Mouse (Mus musculus) adrenal gland, adult 18-20 months (tissue): ENCODE data around the gene Med26. TPM values are rescaled to one million over a fixed set of nuclear protein-coding genes. Genes with fewer than 3 reads are reported as not detected.

Source experiments
- DNase-seq, 2 experiments: peaks; one replicate each; pipeline ENCODE4 v3.0.0; 2021 to 2022; ENCODE audit warnings: low spot score in 2 of 2
- microRNA-seq, 2 experiments: library from miRNA; unstranded; fragments of <30 nt; microRNA quantifications; one replicate each; pipeline ENCODE4 v1.2.0; 2021; ENCODE audit warnings: borderline number of aligned reads in 2 of 2
- total RNA-seq, 2 experiments: library from RNA; stranded (reverse); gene quantifications; 1 replicate in 1 of 2; 2 replicates in 1 of 2; pipeline ENCODE4 v1.2.3; 2021

The Med26 gene
- total RNA-seq, 2 experiments from 2014 or later, result 9.2 to 10.3 TPM

DNA sequence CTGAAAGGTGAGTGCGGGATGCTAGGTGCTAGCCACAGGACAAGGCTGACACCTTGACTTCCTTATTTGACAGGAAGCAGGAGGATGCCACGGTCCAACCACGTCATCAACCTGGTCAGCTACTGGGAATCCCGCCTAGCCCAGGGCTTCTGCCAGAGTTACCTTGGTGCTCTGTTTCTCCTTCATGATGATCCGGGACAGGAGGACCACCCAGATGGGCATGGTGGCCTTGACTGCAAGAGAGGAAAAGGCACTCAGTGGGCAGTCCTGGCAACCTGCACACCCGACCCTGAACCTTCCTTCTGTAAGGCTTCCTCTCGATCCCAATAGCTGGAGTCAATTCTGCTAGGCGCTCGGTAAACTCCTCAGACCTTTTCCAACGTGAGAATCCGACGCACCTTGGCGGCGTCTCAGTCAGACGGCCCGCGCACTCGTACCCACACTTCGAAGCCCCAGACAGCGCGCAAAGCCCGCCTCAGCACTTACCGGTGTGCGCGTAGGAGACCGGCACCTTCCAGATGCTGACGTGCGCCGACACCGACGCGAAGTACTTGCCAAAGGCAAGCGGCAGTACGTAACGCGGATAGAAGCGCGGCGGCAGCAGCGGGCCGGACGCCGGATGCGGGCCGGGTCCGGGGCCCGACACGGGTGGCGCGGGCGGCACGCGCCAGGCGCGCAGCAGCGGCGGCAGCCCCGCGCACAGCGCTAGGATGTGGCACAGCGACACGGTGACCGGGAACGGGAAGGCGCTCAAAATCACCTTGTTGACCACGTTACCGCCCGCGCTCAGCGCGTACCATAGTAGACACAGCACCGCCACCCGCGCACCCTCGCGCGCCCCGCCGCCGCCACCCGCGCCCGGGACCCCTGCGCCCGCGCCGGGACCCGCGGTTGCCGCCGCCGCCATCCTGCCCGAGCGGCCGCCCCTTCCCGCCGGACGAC is 56.1 kb downstream of the Med26 start, which contains the start of gene Slc35e1:
Gene Slc35e1, minus strand, starts transcription at position 935 of the 942 bp plus-strand sequence.
- DNase-seq, result no peak

- DNase-seq, result no peak
Observed at GRCm38 (mm10) chr8:72491017-72491416, 57.1 kb downstream of the Med26 start.

DNA sequence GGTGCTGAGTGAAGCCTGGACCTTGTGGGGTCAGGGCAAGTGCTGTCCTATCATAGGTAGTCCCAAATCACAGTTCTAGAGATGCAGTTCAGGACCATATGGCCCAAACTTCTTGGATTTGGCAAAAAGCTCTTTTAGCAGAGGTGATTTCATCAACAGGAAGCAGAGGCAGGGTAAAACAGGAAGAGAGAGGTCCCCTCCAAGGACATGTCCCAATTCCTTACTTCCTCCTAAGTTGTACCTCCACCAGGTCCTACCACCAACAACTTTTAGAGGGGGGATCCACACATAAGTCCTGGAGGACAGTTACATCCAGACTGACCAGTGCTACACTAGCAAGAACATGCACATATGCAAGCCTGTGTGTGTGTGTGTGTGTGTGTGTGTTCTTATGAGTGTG is 61.1 kb downstream of the Med26 start:
- no peak for DNase-seq

DNA sequence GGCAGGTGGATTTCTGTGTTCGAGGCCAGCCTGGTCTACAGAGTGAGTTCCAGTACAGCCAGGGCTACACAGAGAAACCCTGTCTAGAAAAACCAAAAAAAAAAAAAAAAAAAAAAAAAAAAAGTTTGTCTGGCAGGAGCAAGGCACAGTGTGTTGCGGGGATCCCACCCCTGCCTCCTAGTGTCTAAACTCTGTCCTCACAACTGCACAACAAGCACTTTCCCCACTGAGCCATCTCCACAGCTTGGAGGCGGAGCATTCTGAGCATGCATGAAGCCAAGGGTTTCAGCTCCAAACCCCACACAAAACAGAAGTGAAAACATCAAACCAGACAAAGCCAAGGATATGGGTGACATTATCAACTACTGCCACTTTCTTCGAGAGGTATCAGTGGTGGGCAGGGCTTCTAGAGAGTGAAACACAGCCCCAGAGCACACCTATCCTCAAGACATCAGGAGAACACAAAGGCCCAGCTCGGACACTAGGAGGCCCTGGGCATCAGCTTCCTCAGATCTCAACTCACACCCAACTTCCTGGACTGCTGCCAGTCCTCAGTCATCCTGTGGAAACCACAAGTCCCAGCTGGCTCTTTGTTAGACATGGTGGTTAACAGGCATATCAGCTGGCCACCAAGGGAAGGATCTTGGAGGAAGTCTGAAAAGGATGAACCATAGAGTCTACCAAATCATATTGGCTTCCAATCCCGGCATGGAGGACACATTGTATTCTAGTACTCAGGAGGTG is 62.4 kb downstream of the Med26 start:
- DNase-seq, result no peak

DNA sequence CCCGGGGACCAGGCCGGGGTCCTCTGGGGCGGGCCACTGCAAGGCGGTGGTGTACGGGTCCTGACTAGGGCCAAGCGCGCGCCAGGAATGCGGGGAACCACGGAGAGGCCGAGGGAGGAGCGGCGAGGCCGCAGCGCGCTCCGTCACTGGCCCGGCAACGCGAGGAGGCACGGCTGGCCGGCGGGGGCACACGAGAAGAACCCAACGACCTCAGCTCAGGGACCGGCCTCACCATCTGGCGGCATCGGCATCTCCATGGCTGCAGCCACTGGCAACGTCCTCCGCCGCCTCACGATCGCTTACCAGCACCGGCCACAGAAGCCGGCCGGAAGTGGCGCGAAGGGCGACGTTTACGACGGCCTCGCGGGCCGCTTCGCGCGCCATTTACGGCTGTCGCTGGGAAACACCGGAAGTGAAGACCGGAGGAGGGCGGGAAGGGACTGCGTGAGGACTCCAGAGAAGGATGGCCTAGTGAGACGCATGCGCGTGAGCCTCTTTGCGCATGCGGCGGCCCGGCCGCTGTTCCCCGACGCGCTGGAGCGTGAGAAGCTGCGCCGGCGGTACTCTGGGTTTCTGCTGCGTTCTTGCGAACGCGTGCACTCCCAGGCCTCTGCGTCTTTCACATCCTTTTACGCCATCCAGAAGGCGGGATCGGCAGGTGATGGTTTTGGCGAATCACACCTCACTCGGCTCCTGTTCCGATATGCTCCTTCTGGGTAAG is 73.1 kb downstream of the Med26 start, which contains the start of gene Cherp:
Gene Cherp, minus strand, starts transcription at position 401 of the 721 bp plus-strand sequence.
- DNase-seq, result peak; percentile 93 to 94

DNA sequence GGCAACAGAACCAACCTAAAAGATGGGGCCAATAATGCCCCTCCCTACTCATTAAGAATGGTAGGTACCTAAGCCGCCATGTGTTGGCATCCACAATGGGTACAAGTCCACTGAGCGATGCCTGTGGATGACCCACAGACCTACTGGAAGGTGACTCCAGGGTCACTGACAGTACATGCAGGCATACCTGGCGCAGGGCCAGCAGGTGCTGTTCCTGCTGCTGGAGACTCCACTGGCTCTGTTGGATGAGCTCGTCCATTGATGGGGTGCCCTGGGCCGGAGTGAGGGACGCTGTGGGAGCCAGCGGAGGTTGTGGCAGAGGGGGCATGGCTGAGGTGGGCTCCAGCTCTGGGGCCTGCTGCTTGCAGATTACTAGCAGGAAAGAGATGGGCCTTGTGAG is 77.4 kb downstream of the Med26 start:
- no peak for DNase-seq

DNA sequence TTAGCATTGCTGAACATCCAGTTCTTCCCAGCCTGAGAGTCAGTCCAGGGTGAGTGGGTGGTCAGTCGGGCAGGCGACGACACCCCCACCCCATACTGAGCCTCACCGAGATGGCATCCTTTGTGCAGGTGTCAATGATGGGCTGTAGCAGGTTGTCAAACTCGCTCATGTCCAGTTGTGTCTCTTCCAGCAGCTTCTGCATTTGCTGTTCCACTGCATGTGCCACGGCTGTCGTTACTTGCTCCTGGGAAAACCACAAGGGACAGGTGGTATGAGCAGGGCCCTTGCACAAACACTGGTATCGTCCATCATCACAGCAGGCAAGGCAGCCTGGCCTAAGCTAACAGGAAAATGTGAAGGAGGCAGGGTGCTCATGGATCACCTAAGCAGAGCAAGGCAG is 78.1 kb downstream of the Med26 start:
- DNase-seq, result no peak

- DNase-seq, result no peak
Observed at GRCm38 (mm10) chr8:72469243-72469642, 78.8 kb downstream of the Med26 start.

GRCm38 (mm10) chr8:72464211-72464610 is 83.9 kb downstream of the Med26 start:
- no peak for DNase-seq

DNA sequence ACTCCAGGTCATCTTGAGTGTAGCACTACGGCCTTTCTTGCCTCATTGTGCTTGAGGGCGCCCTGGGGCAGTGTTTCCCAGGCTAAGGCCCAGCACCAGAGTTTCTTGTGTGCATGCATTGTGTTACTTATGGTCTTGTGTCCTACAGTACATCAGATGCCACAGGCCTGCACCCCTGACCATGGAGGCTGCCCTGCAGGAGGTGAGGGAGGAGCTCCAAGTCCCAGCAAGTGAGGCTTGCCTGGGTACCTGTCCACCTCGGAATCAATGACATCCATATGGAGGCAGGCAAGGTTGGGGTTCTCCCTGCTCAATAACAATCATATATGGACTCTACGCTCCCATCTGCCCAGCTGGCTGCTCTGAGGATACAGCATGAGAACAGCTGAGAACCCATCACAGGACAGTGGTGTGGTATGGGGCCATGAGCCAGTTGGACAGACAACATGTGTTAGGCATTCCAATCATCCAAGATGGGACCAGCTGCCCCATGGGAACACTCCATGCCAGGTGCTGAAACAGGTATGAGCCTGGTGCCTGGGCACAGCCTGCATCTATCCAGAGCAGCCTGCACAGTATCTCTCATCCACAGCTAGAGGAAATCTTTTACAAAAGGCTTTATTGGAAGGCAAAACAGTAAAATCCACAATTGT is 88.1 kb downstream of the Med26 start:
- no peak for DNase-seq

- DNase-seq, result no peak
Observed at GRCm38 (mm10) chr8:72458457-72458856, 89.6 kb downstream of the Med26 start.

DNA sequence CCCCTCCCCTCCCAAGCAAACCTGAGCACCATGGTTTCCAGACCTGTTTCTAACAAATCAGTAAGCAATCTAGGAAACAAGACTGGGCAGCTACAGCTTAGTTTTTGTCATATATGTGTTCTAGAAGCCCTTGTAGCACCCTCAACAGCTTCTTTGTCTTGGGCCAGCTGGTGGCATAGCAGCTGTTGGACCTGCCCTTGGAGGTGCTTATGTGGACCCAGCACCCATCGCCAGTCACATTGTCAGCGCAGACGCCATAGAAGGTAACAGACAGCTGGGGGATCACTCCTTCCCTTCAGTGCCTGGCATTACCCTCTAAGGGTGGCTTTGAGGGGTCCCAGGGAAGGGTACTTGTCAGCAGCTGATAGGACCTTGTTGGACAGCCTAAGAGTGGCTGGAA is 90.3 kb downstream of the Med26 start:
- no peak for DNase-seq

- DNase-seq, result no peak
Observed at GRCm38 (mm10) chr8:72455317-72455716, 92.8 kb downstream of the Med26 start.

DNA sequence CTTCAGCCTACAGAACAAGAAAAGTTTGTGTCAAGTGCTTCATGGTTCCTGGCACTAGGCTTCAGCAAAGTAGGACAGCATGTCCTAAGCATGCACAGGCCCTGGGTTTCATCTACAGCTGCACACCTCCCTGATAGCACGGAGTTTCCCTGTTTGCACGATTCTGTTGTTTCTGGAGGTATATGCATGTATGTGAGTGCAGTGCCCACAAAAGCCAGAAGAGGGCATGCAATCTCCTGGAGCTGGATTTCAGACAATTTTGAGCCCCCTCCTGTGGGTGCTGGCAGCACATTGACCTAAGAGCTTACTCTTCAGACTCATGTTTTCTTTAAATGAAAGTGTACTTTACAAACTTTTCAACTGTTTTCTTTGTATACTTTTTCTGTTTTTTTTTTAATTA is 94.2 kb downstream of the Med26 start:
- no peak for DNase-seq

GRCm38 (mm10) chr8:72451516-72451915 is 96.6 kb downstream of the Med26 start:
- no peak for DNase-seq

- DNase-seq, result no peak
Observed at GRCm38 (mm10) chr8:72445071-72445470, 103.0 kb downstream of the Med26 start.

Small RNA genes within 50 kb of the gene (microRNA-seq; reads per million reads assigned to microRNA genes)
- gene Gm28019, result 0 reads per million in 2 experiments
- 1.4 to 3.7 reads per million in 2 experiments for gene Mir7068

Other genes with a start within 250 kb of the Med26 start
- 10 to 100 TPM in 1 of 2 experiments, 1 to 10 TPM in 1; 4.1 to 11.3 TPM for gene Gm10282, start 243.0 kb downstream of the Med26 start, total RNA-seq
- 10 to 100 TPM; 44.4 to 68.3 TPM for gene Klf2, start 229.2 kb downstream of the Med26 start, total RNA-seq
- gene Eps15l1, start 126.8 kb downstream of the Med26 start, total RNA-seq, result 10 to 100 TPM; 48.5 to 54.1 TPM
- gene Calr3, start 104.4 kb downstream of the Med26 start, total RNA-seq, result 1 to 10 TPM; 3.9 to 5.3 TPM
- 10 to 100 TPM in 1 of 2 experiments, 1 to 10 TPM in 1; 6.6 to 10.5 TPM for gene 1700030K09Rik, start 104.4 kb downstream of the Med26 start, total RNA-seq
- gene Cherp, start 73.0 kb downstream of the Med26 start, total RNA-seq, result 10 to 100 TPM; 61.8 to 62.5 TPM
- 10 to 100 TPM; 39.9 to 41.5 TPM for gene Slc35e1, start 55.7 kb downstream of the Med26 start, total RNA-seq
- gene Smim7, start 22.8 kb upstream of the Med26 start, total RNA-seq, result 100 to 1,000 TPM; 101 to 120 TPM
- 1 to 10 TPM; 7.6 to 7.8 TPM for gene Tmem38a, start 23.8 kb upstream of the Med26 start, total RNA-seq
- under 1 TPM; 0.26 to 0.50 TPM for gene Nwd1, start 98.4 kb upstream of the Med26 start, total RNA-seq
- gene Sin3b, start 175.0 kb upstream of the Med26 start, total RNA-seq, result 100 to 1,000 TPM; 121 to 288 TPM
- gene F2rl3, start 213.6 kb upstream of the Med26 start, total RNA-seq, result under 1 TPM; 0.67 to 0.99 TPM